In the genomic region with DNA sequence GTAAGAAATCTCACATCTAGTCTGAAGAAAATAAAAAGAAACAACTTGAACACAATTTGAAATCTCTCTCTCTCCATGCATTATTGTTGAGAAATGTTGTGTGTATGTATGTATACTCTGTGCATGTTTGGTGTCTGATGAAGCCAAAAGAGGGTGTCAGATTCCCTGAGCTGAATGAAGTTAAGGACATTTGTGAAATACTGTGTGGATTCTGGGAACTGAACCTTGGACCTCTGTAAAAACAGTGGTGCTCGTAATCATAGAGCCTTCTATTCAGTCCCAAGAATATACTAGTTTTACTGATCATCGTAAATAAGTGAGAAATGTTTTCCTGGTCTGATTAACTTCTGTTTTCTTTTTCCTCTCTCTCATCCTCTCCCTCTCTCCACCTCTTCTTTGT, we compare ENCODE assay signal across 1 mouse cellular context.
TF ChIP-seq lines count a peak whose summit lies in the region.

No protein-coding gene starts in this region.

TF ChIP-seq in CH12.LX, 34 proteins besides CTCF, POLR2A, EP300 and RAD21:
- TF ChIP-seq POLR2AphosphoS2 (IDR thresholded peaks at IDR 0.05; ENCODE audit: low read depth, low read length) (0 out of 2 replicates have a peak, but pooled peaks have one; percentile 28), RCOR1 (conservative IDR thresholded peaks at IDR 0.05; ENCODE audit: low read depth, low read length) (no peak), CHD2 (IDR thresholded peaks at IDR 0.05; ENCODE audit: low read length) (no peak)
